Mouse (Mus musculus): ENCODE measurements at regions not wholly inside any gene's neighbourhood (a gene's known extent, or its start where the extent isn't known, plus 50 kb on each side); places are given as distances from the start of the nearest gene placed in this dataset.

- DNase-seq (ENCODE audit: low read depth, low spot score): no peak
Observed at GRCm38 (mm10) chr2:179325242-179325641, 117.0 kb upstream of the Cdh4 start.

GRCm38 (mm10) chr2:179332872-179333489, 109.2 kb upstream of the Cdh4 start:
- no peak for DNase-seq (ENCODE audit: low read depth, low spot score)

GRCm38 (mm10) chr2:179333587-179333986, 108.6 kb upstream of the Cdh4 start:
- DNase-seq (ENCODE audit: low read depth, low spot score): no peak

GRCm38 (mm10) chr2:179336235-179336634, 106.0 kb upstream of the Cdh4 start:
- peak; percentile 11 for DNase-seq (ENCODE audit: low read depth, low spot score)

GRCm38 (mm10) chr2:179352676-179353075, 89.6 kb upstream of the Cdh4 start:
- no peak for DNase-seq (ENCODE audit: low read depth, low spot score)

GRCm38 (mm10) chr2:179354866-179355265, 87.4 kb upstream of the Cdh4 start:
- DNase-seq (ENCODE audit: low read depth, low spot score): no peak

- DNase-seq (ENCODE audit: low read depth, low spot score): no peak
Observed at GRCm38 (mm10) chr2:179370882-179371546, 71.2 kb upstream of the Cdh4 start.

- DNase-seq (ENCODE audit: low read depth, low spot score): peak; percentile 54
Observed at GRCm38 (mm10) chr2:179371553-179371952, 70.7 kb upstream of the Cdh4 start.

- DNase-seq (ENCODE audit: low read depth, low spot score): peak; percentile 70
Observed at GRCm38 (mm10) chr2:179379691-179380443, 62.4 kb upstream of the Cdh4 start.

GRCm38 (mm10) chr2:179380444-179380705, 61.9 kb upstream of the Cdh4 start:
- DNase-seq (ENCODE audit: low read depth, low spot score): no peak

- DNase-seq (ENCODE audit: low read depth, low spot score): no peak
Observed at GRCm38 (mm10) chr2:179381916-179382315, 60.3 kb upstream of the Cdh4 start.

GRCm38 (mm10) chr2:179382594-179382993, 59.6 kb upstream of the Cdh4 start:
- no peak for DNase-seq (ENCODE audit: low read depth, low spot score)

- no peak for DNase-seq (ENCODE audit: low read depth, low spot score)
Observed at GRCm38 (mm10) chr2:179386871-179387270, 55.4 kb upstream of the Cdh4 start.

- no peak for DNase-seq (ENCODE audit: low read depth, low spot score)
Observed at GRCm38 (mm10) chr2:179390486-179390885, 51.7 kb upstream of the Cdh4 start.

- no peak for DNase-seq (ENCODE audit: low read depth, low spot score)
Observed at GRCm38 (mm10) chr2:179390924-179391461, 51.2 kb upstream of the Cdh4 start.

All from brain, adult 2 months (tissue).